Mouse (Mus musculus) ovary, postnatal 36 days (tissue): ENCODE results near the gene Fbxo11.
"Not testable (repeated sequence)": the region's sequence is repeated elsewhere in the genome, so short reads cannot be mapped to it uniquely, and the experiment has no call there.

Experiments used
- DNase-seq: peaks from one replicate; pipeline ENCODE4 v3.0.0; 2022; ENCODE audit warnings: low spot score, mixed read lengths

Fbxo11 gene

DNA sequence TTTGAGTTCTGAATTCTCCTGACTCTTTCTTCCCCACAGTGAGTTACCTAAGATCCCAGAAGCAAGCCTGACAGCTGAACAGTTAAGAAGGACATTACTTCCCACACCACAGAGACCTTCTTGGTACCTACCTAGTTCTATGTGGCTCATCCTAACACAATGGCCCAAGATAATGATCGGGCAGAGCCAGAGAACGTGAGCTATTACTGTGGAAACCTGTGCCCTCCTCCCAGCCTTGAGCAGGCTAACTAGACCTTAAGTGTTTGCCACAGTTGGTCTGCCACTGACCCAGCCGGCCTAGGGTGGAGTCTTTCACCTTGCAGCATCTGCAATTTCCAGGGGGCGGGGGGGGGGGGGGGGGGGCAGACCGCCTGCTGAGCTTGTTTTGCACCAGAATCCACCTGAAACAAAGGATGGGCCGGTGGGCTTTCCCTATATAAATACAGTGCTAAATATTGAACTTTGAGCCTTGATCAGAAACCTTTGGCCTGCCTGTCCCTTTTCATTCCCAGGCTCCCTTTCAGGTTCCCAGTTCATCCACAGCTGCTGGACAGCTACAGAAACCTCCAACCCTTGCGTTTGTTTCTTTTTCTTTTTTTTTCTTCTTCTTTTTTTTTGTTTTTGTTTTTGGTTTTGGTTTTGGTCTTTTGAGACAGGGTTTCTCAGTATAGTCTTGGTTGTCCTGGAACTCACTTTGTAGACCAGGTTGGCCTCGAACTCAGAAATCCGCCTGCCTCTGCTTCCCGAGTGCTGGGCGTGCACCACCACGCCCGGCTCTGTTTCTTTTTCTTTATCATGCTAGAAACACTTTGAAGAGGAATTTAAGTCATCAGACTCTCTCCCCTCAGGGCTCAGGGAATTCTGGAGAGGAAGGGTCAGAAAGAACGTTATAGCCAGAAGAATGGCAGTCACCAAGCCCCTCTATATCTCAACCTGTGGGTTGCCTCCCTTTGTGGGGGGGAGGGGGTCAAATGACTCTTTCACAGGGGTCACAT, 101.7 kb downstream of the Fbxo11 start:
- no peak for DNase-seq

DNA sequence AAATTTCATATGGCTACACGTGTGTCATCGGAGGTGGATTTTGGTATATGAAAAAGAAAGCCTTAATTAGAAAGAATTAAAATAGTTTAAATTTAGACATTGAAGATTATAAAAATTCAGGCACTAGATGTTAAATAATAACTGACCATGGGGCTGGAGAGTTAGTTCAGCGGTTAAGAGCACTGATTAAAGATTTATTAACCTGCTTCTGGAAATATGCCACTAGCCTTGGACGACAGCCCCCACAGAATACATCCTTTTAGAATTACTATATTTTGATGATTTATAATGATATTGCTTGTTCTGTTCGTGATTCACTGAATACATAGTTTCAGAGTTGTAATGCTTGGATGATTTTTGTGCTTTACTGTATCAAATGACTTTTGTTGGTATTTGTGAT, 105.2 kb downstream of the Fbxo11 start:
- not testable (repeated sequence) for DNase-seq

DNA sequence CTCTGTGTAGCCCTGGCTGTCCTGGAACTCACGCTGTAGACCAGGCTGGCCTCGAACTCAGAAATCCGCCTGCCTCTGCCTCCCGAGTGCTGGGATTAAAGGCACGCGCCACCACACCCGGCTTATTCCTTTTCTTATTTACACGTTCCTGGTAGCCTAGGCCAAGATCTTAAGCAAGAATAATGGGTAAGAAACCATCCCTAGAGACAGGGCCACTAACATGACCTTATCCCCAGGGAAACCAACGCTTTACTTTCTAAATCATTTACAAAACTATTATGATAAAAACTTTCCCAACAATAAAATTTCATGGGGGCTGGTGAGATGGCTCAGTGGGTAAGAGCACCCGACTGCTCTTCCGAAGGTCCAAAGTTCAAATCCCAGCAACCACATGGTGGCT, 105.7 kb downstream of the Fbxo11 start:
- DNase-seq = not testable (repeated sequence)

DNA sequence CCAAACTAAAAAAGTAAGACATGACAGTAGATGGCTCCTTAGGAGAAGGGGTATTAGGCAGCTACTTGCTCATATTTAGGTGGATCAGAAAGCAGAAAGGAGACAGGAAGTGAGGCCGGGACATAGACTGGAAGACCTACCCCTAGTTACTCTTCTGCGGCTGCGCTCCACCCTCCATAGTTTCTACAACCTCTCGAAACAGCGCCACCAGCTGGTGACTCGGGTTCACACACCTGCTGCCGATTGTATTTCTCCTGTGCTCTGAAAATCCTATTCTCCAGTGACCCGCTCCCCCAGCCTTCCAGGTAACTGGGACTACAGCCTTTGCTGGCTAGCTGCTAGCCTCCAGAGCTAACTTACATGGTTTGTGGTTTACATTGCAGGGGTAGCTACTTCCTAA, 106.8 kb downstream of the Fbxo11 start:
- no peak for DNase-seq

DNA sequence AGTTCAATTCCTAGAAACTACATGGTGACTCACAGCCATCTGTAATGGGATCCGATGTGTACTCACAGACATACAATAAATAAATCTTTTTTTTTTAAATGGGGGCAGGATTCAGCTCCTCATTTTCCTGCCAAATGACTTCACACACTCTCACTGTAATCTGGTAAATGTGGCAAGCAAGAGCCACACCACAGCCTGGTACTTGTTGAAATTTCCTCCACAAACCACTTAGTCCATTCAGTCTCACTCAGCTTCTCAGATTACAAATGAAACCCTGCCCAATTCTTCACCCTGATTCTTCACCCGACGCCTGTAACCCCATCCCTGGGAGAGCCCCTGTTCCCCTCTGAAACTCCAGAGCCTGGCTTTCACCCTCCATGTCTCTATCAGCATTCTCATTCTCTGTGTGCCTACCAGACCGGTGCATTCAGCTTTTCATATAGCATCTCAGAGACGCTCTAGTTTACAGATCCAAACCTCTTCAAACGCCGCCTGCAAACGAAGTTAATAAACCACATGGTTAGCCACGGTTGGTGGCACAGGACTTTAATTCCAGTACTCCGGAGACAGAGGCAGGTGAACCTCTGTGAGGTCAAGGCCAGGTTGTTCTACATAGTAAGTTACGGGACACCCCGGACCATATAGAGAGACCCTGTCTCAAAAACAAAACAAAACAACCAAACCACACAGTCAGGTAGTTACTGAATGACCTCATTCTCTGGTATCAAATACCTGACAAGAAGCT, 107.8 kb downstream of the Fbxo11 start:
- no peak for DNase-seq

DNA sequence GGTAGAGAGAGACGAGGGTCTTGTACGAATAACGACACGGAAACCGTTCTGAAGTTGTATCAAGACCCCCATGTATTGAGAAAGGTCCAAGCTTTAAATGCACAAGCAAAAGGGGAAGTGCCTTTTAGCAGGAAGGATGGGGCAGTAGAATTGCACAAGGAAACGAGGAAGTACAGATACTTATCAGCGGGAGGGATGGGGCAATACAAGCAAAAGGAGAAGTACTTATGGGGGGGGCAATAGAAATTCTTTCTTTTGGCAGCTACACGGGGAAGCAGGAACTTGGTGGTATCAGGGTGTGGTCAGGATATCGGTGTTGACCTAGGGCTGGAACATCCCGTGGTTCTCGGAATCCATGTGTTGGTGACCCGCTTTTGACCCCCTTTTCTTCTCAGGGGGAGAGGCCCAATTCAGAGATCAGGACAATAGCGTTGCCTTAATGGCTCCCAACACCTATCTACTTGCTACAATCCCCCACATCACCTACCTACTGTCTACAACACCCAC, 110.4 kb downstream of the Fbxo11 start:
- DNase-seq = not testable (repeated sequence)

DNA sequence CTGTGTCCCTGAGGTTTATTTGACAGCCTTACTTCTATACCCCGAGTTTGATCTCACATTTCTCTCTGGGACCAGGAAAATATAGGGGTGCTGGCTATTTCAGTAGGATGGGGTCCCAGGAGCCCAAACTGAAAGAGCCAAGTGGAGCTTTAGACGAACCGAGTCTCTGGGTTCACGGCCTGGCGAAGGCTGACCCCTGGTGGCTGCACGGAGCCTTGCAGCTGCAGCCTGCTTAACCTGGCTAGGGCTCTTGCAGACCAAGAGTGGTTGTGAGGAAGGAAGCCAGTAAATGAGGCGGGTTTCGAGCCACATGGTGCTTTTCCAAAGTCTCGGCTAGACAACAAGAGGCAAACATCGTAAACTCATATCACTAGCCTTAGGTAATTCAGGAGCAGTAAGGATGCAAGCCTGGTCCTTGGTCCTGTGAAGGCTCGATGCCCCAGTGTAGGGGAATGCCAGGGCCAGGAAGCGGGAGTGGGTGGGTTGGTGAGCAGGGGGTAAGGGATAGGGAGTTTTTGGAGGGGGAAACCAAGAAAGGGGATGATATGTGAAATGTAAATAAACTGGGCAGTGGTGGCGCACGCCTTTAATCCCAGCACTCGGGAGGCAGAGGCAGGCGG, 116.0 kb downstream of the Fbxo11 start:
- peak; percentile 75 for DNase-seq
